Mouse (Mus musculus) adrenal gland, postnatal 25 days (tissue): Measurements from ENCODE around the gene Trim6. TPM values are rescaled to one million over a fixed set of nuclear protein-coding genes. Genes with fewer than 3 reads are reported as not detected.
"Not testable (repeated sequence)": the region's sequence is repeated elsewhere in the genome, so short reads cannot be mapped to it uniquely, and the experiment has no call there.

Source experiments
- DNase-seq: peaks from one replicate; pipeline ENCODE4 v3.0.0; 2021; ENCODE audit warnings: mixed read lengths
- long read RNA-seq: library from polyadenylated mRNA; stranded (forward); transcript quantifications from one replicate; pipeline ENCODE4 v2.0.0, GENCODE M21; 2021
- total RNA-seq: library from RNA; stranded (reverse); gene quantifications from 2 replicates; pipeline ENCODE4 v1.2.3, GENCODE M21; 2021

The Trim6 gene
- total RNA-seq, result 0.48 and 1.2 TPM in 2 replicates
- long read RNA-seq, result 0 reads

DNA sequence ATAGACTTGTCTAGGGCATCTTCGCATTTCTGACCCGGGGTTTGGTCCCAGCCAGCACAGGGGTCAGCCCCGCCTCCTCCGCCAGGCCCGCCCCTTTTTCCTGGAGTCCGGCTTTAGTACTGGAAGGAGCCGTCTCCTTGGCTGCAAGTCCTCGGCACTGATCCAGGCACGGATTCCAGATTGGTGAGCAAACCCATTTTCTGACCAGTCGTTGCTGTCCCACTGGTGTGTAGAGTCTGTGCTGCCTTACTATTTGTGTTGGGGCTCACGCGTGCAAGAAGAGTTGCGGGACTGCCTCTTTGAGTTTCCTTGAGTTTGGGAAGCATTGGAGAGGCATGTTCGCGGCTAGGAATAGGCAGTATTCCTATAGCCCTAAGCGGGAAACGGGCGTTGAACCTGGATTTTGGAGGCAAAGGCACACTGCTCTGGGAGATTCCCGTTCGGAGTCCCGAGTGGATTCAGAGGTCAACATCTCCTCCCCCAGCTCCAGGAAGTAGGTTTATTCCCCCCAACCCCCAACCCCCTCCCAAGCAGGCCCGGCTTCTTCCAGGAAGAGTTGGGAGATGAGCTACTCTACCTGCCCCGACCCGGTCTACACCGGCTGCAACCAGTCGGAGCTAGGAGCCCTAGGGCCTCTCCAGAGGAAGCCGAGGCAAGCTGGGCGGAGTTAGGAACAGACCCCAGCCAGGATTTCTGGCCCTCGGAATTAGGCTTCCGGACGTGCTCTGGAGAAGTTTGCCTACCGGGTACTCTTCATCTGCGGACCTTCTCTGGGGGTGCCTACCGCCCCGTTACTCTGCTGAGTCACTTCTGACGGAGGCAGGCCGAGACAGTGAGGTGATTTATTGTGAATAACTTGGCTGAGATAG is at the start of gene Trim6:
TSS of gene Trim6 (plus strand) at position 93 of the 869 bp plus-strand sequence.
- DNase-seq, result peak; percentile 91

DNA sequence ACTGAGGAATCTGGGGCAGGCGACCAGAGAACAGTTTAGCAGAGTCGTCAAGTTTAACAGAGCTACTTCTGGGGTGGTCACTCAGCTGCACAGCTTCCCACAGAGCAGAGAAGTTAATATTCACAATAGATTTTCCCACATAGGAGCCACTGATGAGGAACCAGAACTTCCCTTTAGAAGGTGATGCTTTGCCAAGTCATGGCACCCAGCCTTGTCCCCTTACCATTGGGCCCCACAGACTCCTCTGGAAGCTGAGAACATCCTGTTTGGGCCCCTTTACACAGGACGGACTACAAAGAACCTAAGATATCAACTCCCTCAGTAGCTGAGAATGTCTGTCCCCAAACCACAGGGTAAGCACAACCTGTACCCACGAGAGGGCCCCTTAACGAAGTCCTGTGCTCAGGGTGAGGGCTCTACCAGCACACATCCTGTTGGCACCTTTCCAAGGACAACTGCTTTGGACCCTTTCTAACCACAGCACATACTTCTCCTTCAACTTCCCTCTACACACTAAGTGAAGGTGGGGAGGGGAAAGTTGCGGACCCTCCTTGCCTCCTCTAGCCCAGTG is 48.9 kb upstream of the Trim6 start:
- no peak for DNase-seq

DNA sequence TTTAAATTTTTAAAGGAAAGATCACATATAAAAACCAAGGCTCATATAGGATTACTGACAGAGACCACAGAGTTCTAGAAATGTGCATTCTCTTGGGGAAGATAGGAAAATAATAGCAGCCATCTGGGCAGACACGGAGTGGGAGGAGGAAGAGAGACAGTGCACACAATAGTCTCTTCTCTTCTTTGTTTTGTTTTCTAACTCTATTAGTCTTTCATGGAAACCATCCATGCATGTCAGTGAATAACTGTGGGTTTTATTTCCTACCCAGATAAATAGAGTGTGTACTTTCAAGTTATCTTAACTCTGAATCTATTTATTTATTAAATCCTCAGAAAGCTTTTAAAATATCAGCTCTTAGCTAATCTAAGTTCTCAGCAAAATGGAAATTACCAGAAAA is 43.5 kb upstream of the Trim6 start:
- no peak for DNase-seq

- no peak for DNase-seq
Measured at GRCm38 (mm10) chr7:104178422-104179054, 40.1 kb upstream of the Trim6 start.

DNA sequence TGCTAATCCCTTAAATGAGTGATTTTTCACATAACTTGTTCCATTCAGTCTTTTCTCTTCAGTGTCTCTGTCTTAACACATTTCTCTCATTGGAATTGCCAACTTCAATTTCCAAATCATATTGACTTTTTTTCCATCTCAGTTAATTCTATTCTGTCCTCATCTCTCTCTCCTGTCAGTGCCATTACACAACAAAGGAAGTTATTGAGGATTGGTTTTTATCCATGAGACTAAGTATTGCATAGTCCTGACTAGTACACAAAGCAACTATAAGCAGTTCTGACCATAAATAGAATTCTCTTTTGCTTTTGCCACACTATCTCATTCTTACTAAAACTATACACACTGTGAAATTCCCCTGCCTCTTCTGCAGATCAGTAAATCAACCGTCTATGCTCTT is 39.5 kb upstream of the Trim6 start:
- no peak for DNase-seq

DNA sequence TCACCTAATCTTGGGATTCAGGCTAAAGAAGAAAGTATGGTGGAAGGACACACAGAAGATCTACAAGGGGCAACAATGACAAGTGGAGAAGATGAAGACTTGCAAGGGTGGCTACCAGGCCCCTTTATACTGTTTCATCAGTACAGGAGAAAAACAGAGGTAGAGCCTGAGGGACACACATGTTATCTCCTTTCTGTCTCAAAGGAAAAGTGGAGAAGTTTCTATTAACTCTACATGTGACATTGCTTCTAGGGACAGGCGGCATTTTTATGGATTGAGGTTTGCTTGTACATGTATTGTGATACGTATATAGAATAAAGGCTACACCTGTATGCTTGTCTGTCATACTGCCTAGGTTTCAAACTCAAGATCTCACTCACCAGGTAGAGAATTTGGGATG is 35.3 kb upstream of the Trim6 start, which contains the start of gene Olfr648:
TSS of gene Olfr648 (minus strand) at position 101 of the 400 bp plus-strand sequence.
- no peak for DNase-seq

DNA sequence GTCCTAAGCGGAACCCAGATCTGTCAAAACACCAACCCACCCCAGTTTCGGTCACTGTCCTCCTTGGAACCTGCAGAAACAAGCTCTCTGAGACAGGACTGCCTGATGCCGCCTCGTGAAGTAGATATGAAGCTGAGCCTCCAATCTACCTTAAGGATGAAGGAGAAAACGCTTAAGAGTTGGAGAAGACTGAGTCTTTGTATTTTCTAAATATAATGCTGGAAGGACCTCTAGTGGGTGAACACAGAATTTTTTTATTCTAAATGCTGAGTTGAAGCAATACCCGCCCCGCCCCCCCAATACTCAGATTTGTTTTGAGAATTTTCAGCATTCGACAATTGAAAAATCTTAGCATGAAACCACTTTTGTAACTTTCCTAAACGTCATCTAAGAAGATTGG is 27.3 kb upstream of the Trim6 start:
- no peak for DNase-seq

- no peak for DNase-seq
Measured at GRCm38 (mm10) chr7:104195885-104196284, 22.7 kb upstream of the Trim6 start, which contains the start of gene Olfr649. Olfr649 (minus strand) TSS chr7:104195985.

- peak; percentile 74 for DNase-seq
Measured at GRCm38 (mm10) chr7:104199822-104200221, 18.8 kb upstream of the Trim6 start.

- DNase-seq, result no peak
Measured at GRCm38 (mm10) chr7:104206197-104206596, 12.4 kb upstream of the Trim6 start.

DNA sequence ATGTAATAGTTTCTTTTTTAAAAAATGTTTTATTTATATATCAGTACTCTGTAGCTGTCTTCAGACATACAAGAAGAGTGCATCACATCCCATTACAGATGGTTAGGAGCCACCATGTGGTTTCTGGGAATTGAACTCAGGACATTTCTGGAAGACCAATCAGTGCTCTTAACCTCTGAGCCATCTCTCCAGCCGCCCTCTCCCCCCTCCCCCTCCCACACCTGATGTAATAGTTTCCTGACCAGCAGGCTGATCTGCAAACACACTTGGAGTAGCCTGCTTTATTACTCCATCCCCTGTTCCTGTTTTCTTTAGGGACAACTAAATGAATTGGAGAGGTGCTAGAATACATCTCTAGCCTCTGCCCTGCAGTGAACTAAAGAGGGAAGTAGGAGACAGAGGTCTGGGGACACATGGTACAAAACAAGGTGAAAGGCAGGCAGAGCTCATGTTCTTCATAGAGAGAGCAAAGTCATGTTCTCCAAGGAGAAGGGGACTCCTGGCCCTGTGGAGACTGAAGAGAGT is 2.5 kb upstream of the Trim6 start:
- DNase-seq, result no peak

DNA sequence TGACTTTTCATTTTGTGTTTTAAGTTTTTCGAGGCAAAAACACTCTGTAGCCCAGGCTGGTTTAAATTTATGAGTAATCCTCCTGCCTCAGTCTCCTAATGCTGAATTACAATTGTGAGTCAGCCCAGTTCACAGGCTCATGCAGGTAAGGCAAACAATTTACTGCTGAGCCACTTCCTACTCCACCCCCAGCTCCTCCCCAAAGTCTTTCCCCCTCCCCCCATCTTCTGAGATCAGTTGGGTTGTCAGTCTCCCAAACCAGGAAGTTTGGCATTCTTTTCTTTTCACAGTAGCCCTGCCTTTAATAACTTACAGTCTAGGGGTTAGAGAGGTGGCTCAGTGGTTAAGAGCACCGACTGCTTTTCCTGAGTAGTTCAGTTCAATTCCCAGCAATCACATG is 712 bp upstream of the Trim6 start:
- DNase-seq, result no peak

DNA sequence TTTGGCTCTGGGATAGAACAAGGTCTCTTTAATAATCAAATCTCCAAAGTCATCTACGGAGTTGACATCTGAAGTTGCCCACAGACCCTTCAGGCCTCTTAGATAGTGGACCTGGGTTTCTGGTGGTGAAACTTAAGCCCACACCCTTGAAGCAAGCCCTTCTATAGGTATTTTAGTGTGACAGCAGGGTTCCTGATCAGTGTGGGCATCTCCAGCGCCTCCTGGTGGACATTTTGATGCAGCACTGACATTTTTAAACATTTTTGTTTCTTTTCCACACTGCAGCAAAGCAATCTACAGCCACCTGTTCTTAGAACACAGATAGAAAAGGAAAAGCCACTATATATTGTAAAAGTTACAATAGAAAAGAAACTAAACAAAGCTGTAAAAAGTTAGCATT is 12.6 kb downstream of the Trim6 start:
- peak; percentile 21 for DNase-seq

GRCm38 (mm10) chr7:104240857-104241256 is 22.3 kb downstream of the Trim6 start:
- no peak for DNase-seq

DNA sequence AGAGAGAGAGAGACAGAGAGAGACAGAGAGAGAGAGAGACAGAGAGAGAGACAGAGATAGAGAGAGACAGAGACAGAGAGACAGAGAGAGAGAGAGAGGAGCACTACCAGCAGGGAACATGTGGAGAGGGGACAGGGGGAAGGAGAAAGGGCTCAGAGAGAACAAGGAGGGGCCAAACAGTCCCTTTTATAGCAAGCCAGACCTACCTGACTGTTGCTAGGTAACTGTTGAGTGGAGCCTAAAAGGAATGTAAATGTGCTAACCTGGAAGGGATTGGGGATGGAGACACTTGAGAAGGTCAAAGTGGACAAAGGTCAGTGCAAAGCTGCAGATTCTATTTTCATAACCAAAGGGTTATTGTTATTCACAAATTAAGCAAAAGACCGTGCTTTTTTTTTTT is 25.0 kb downstream of the Trim6 start:
- no peak for DNase-seq

DNA sequence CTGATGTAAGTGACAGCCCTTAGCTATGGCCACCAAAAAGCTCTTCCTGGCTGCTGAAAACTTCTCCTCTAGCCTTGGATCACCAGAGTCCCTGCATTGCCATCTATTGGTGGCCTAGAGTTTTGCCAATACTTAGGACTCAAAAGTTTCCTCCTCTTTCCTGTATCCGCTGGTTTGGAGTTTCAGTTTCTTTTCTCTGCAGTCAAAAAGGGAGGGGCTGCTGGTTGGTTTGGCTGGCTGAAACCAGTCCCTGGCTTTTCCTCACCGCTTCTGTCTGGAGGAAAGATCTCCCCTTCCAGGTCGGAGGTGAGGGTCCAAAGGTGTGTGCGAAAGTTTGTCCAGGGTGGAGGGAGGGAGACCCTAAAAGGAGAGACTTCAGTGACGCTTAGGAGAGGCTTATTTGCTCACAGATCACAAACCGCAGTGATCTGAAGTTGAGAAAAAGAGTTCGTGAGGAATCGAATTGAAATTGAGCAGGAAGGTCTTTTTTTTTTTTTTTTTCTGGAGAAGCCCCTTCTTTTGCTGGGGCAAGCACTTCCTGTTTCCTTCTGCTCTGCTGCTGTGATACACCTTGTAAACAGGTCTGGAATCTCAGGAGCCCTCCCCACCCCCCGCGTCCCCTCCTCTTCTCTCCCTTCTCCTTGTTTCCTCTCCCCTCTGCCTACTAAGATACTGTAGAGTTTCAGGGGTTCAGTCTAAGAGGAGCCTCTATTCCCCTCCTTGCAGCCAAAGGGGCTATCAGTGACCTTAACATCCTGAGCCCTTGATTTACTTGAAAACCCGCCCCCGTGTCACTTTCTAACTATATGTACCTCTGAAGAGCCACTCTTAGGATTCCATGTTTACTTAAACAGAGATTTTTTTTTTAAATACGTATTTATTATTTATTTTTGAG is 25.9 kb downstream of the Trim6 start, which contains the start of gene Trim34a:
TSS of gene Trim34a (plus strand) at position 171 of the 895 bp plus-strand sequence.
- DNase-seq, result peak; percentile 18

DNA sequence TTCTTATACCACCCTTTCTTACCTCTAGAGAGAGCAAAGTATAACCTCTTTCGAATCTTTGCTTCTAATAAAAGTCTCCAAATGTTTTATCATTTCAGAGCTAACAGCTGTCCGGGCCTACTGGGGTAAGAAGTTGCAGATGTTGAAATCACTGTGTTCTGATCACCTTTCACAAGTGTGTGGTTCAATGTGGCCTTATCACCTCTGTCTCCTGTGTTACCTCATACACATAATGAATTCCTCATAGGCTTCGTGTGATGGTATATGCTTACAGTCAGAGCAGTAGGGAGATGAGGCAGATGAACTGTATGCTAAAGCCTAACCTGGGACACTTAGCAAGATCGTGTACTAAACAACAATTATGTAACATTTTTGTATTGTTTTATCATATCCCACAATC is 41.8 kb downstream of the Trim6 start:
- DNase-seq, result not testable (repeated sequence)

DNA sequence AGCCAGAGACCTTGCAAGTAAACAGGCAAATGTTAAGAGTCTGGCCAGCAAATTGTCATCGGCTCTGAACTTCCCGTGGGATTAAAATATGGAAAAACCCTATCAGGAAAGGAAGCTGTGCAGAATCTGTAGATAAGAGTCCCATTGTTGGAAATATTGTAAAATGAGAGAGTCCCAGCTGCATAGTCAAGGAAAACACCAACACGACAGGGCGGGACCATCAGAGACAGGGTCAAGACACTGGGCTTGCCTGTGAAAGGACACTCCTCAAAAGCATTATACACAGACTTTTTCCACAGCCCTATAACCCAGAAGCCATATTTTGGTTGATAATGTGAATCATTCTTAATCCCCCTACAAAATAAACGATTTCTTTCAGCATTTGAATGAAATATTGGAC is 46.7 kb downstream of the Trim6 start:
- not testable (repeated sequence) for DNase-seq

- not testable (repeated sequence) for DNase-seq
Measured at GRCm38 (mm10) chr7:104279361-104279760, 60.8 kb downstream of the Trim6 start.
